Mouse (Mus musculus) heart, adult 2 months (tissue): ENCODE measurements around the gene Stag1. TPM values are rescaled to one million over a fixed set of nuclear protein-coding genes. Genes with fewer than 3 reads are reported as not detected.

Source experiments
- DNase-seq, 2 experiments: peaks; one replicate each; pipeline ENCODE4 v3.0.0; 2021
- H3K27ac ChIP-seq: fragments of 200-600 bp; 2 replicates; pipeline ENCODE4 v1.8.1; 2022
- H3K27me3 ChIP-seq: fragments of 200-500 bp; 2 replicates; pipeline ENCODE4 v1.6.1; 2012; ENCODE audit warnings: mild to moderate bottlenecking, low read length, inconsistent platforms, mixed read lengths; ENCODE audit not compliant: control insufficient read depth, insufficient read depth
- H3K36me3 ChIP-seq: fragments of 200-500 bp; 2 replicates; pipeline ENCODE4 v1.6.1; 2012; ENCODE audit warnings: low read length, inconsistent platforms; ENCODE audit not compliant: control insufficient read depth, insufficient read depth
- H3K4me1 ChIP-seq: fragments of 200-500 bp; 2 replicates; pipeline ENCODE4 v1.6.1; 2011; ENCODE audit warnings: low read length; ENCODE audit not compliant: control insufficient read depth, insufficient read depth
- H3K4me3 ChIP-seq: fragments of 200-600 bp; 2 replicates; pipeline ENCODE4 v1.8.1; 2022
- H3K79me2 ChIP-seq: fragments of 200-500 bp; replicated peaks from 2 replicates; pipeline ENCODE4 v1.6.1; 2012; ENCODE audit warnings: mild to moderate bottlenecking, inconsistent platforms, low read length, moderate library complexity, mixed read lengths; ENCODE audit not compliant: control insufficient read depth, insufficient read depth
- H3K9ac ChIP-seq: fragments of 200-500 bp; 2 replicates; pipeline ENCODE4 v1.6.1; 2012; ENCODE audit warnings: low read depth, mild to moderate bottlenecking, control low read depth, inconsistent platforms, low read length, mixed read lengths
- CTCF ChIP-seq: fragments of 200-600 bp; IDR thresholded peaks from 2 replicates; pipeline ENCODE4 v1.8.1; 2022; ENCODE audit warnings: antibody characterized with exemption, mild to moderate bottlenecking, moderate library complexity
- EP300 ChIP-seq: fragments of 200-500 bp; IDR thresholded peaks from 2 replicates; pipeline ENCODE4 v1.6.1; 2011; ENCODE audit warnings: low read depth, low read length, control low read depth; ENCODE audit not compliant: insufficient read depth
- POLR2A ChIP-seq: fragments of 200-500 bp; IDR thresholded peaks from 2 replicates; pipeline ENCODE4 v1.6.1; 2011; ENCODE audit warnings: mild to moderate bottlenecking, low read depth, low read length, control low read depth; ENCODE audit not compliant: insufficient read depth
- WGBS: fragments of 180-500 bp; shearing (Covaris S2); methylation state at CpG from one replicate; pipeline ENCODE4 v1.1.7; 2018; 5-methylcytosine and 5-hydroxymethylcytosine counted together
- intact Hi-C: fragments of 180-260 bp; cut with DNase I; formaldehyde crosslinking; loops from one replicate; pipeline ENCODE4 v1.15.1; 2025
- polyA plus RNA-seq: library from polyadenylated mRNA; depleted of rRNA; stranded (reverse); fragments of >200 nt; gene quantifications from 2 replicates; pipeline ENCODE4 v1.2.3, GENCODE M21; 2012
- total RNA-seq, 2 experiments: library from RNA; stranded (reverse); gene quantifications; 2 replicates each; pipeline ENCODE4 v1.2.3; 2021

The Stag1 gene
- total and polyA plus RNA-seq, 3 experiments, result 4.1 to 27.8 (median 27.8) TPM

- TF ChIP-seq CTCF (no peak), POLR2A (no peak), EP300 (no peak)
- H3K36me3 ChIP-seq, result no peaks in the 10 kb centered on the region
- 75% methylated on average over 2 of the region's 2 CpGs for WGBS
Observed at GRCm38 (mm10) chr9:100942042-100942441, 344.4 kb downstream of the Stag1 start.

DNA sequence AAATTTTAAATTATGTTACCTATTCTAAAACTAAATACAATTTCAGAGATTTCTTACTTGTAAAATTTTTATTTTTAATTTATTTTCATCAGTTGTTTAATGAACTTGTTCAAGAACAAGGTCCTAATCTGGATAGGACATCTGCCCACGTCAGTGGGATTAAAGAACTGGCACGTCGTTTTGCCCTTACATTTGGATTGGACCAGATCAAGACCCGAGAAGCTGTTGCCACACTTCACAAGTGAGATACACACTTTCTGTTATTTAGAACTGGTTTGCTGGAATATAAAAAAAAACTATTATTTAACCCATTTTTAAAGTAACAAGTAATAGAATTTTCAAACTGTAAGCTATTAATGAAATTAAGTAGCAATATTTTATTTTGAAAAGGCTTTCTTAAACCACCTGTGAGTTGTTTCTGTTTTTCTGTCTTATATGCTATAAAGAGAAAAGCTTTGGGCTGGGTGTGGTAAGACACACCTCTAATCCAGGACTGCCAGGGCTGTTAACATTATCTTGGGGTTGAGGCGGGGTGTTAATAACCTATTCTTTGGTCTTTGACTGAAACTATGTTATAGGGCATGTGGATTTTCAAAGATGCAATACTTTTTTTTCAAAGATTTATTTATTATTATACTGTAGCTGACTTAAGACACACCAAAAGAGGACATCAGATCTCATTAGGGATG, 347.2 kb downstream of the Stag1 start:
- H3K79me2 ChIP-seq, result no peaks in the 10 kb centered on the region
- intact Hi-C loops, result no loop called here
- no peaks in the 10 kb centered on the region for H3K4me1 ChIP-seq
- no peaks in the 10 kb centered on the region for H3K36me3 ChIP-seq
- H3K9ac ChIP-seq, result no peak overlapping the region
- H3K27ac ChIP-seq, result no peak overlapping the region
- WGBS, result 95% methylated on average over 5 of the region's 5 CpGs
- no peak overlapping the region for H3K4me3 ChIP-seq
- TF ChIP-seq EP300 (no peak), POLR2A (no peak), CTCF (no peak)
- H3K27me3 ChIP-seq, result no peaks in the 10 kb centered on the region
- DNase-seq, result no peak

More at GRCm38 (mm10) chr9:100942042-100942441, 344.4 kb downstream of the Stag1 start:
- Histone ChIP-seq H3K9ac (no peak overlapping the region), H3K4me3 (no peak overlapping the region), H3K4me1 (no peaks in the 10 kb centered on the region), H3K27me3 (no peaks in the 10 kb centered on the region), H3K27ac (no peak overlapping the region), H3K79me2 (no peaks in the 10 kb centered on the region)
- intact Hi-C loops, result no loop called here
- DNase-seq, result no peak

- no peaks in the 10 kb centered on the region for H3K79me2 ChIP-seq
- no peaks in the 10 kb centered on the region for H3K4me1 ChIP-seq
- H3K27ac ChIP-seq, result no peak overlapping the region
- H3K9ac ChIP-seq, result no peak overlapping the region
- intact Hi-C loops, result no loop called here
- DNase-seq, result peak; percentile 30 to 36
- H3K36me3 ChIP-seq, result peaks cover 6% of the 10 kb centered on the region
- H3K27me3 ChIP-seq, result no peaks in the 10 kb centered on the region
- TF ChIP-seq CTCF (no peak), POLR2A (no peak), EP300 (no peak)
- 21% methylated on average over 4 of the region's 4 CpGs for WGBS
- no peak overlapping the region for H3K4me3 ChIP-seq
Observed at GRCm38 (mm10) chr9:100951481-100951880, 353.9 kb downstream of the Stag1 start.

GRCm38 (mm10) chr9:100962903-100963427, 365.4 kb downstream of the Stag1 start:
- DNase-seq, result no peak
- TF ChIP-seq POLR2A, result no peak
- TF ChIP-seq CTCF, result no peak
- TF ChIP-seq EP300, result no peak
- Histone ChIP-seq H3K36me3 (no peaks in the 10 kb centered on the region), H3K27ac (no peak overlapping the region), H3K79me2 (no peaks in the 10 kb centered on the region), H3K4me1 (no peaks in the 10 kb centered on the region), H3K4me3 (no peak overlapping the region), H3K9ac (no peak overlapping the region), H3K27me3 (no peaks in the 10 kb centered on the region)
- 80% methylated on average over 5 of the region's 5 CpGs for WGBS
- intact Hi-C loops, result no loop called here

GRCm38 (mm10) chr9:100963428-100963912, 365.9 kb downstream of the Stag1 start:
- no peak for DNase-seq
- H3K4me1 ChIP-seq, result no peaks in the 10 kb centered on the region
- TF ChIP-seq CTCF (no peak), EP300 (no peak), POLR2A (no peak)
- H3K27me3 ChIP-seq, result no peaks in the 10 kb centered on the region
- H3K36me3 ChIP-seq, result no peaks in the 10 kb centered on the region
- no peak overlapping the region for H3K4me3 ChIP-seq
- H3K27ac ChIP-seq, result no peak overlapping the region
- no peak overlapping the region for H3K9ac ChIP-seq
- WGBS, result 85% methylated on average over 1 of the region's 1 CpGs
- intact Hi-C loops, result no loop called here
- no peaks in the 10 kb centered on the region for H3K79me2 ChIP-seq

DNA sequence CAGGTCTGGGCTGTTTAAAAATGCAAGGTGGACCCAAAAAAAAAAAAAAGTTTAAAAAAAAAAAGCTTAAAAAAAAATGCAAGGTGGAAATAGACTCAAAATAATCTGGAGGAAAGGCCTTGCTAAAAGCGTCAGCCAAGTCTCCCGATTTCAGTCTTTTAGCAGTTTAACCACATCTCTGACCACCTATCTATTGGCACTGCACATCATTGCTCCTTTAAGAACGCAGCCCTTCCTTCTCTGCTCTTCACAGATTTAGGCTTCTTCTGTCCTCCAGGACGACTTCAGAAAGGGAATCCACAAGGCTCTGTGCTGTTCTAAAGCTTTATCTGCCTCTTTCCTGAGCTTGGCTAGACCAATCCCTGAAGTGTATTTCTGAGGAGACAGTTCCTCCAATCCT, 366.5 kb downstream of the Stag1 start:
- Histone ChIP-seq H3K27ac (no peak overlapping the region), H3K4me1 (no peaks in the 10 kb centered on the region), H3K9ac (no peak overlapping the region), H3K4me3 (no peak overlapping the region), H3K36me3 (no peaks in the 10 kb centered on the region), H3K79me2 (no peaks in the 10 kb centered on the region), H3K27me3 (no peaks in the 10 kb centered on the region)
- no peak for TF ChIP-seq EP300
- no peak for TF ChIP-seq CTCF
- no peak for TF ChIP-seq POLR2A
- WGBS, result 69% methylated on average over 4 of the region's 4 CpGs
- intact Hi-C loops, result no loop called here
- no peak for DNase-seq
